Mouse (Mus musculus): ENCODE data around the gene Nphs1. TPM values are rescaled to one million over a fixed set of nuclear protein-coding genes. Genes with fewer than 3 reads are reported as not detected.

The Nphs1 gene
- polyA plus RNA-seq, 1 experiment from 2014 or later, result not detected

DNA sequence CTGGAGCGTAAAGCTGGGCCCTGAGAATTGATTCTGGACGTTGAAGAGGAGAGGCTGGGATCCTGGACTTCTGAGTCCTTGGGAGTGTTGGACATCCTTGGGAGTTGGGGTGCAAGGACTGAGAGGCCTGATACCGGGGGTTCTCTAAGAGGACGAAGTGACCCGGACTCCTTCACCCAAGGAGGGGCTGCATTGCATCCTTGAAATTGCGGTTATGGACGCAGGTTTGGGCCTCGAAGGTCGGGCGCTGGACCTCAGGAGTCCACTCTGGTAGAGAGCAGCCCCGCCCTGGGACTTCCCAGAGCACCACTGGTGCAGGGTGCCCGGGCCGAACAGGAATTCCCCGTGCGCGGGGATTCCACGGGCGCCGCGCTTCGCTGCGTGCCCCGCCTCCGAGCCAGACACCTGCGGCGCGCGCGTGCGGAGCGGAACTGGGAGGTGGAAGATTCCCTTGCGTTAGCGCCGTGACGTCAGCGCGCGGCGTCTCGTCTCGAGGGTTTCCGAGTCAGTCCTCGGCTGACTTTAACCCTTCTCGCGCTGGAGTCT lies 36.2 kb upstream of the Nphs1 start:
- peaks cover 8% of the 10 kb centered on the region; the same call in 1 of the 2 replicates for H3K9me3 ChIP-seq
- WGBS, result under 1% methylated on average over 45 of the region's 45 CpGs
- peak overlapping the region; percentile 53 for H3K9ac ChIP-seq (replicated peaks)
- peaks cover 49% of the 10 kb centered on the region for H3K27me3 ChIP-seq
- no peak overlapping the region for H3K27ac ChIP-seq
- H3K36me3 ChIP-seq, result peaks cover 8% of the 10 kb centered on the region; the same call in 1 of the 2 replicates
- peak overlapping the region; percentile 90 for H3K4me2 ChIP-seq
- H3K4me3 ChIP-seq (replicated peaks), result peak overlapping the region; percentile 57
- H3K4me1 ChIP-seq (replicated peaks), result peaks cover 17% of the 10 kb centered on the region; the same call in 1 of the 2 replicates
- peak; percentile 35; the same call in 1 of the 2 replicates for ATAC-seq (ENCODE audit: insufficient number of reproducible peaks, insufficient read depth, low FRiP score, low TSS enrichment, low read depth)

DNA sequence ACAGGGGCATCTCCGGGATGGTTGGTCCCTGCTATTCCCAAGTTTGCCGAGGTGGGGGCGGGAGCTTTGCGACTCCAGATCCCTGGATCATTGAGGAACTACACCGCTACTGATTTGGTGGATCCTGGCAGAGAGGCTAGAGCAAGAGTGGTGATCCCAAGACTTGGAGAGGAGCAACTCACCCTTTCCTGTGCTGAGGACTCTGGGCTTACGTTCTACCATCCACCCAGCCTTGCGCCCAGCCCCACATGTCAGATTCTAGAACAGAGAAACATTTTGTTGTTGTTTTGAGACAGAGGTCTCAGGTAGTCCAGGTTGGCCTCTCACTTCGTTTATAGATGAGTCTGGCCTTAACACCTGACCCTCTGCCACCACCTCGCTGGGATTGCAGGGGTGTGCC lies 35.6 kb upstream of the Nphs1 start:
- peaks cover 17% of the 10 kb centered on the region; the same call in 1 of the 2 replicates for H3K4me1 ChIP-seq (replicated peaks)
- H3K27ac ChIP-seq, result 0 out of 2 replicates have a peak overlapping the region, but pooled peaks have one; percentile 23
- H3K36me3 ChIP-seq, result peaks cover 8% of the 10 kb centered on the region; the same call in 1 of the 2 replicates
- peak overlapping the region; percentile 90 for H3K4me2 ChIP-seq
- 16% methylated on average over 9 of the region's 9 CpGs for WGBS
- peaks cover 49% of the 10 kb centered on the region for H3K27me3 ChIP-seq
- H3K9me3 ChIP-seq, result peaks cover 8% of the 10 kb centered on the region; the same call in 1 of the 2 replicates
- peak overlapping the region; percentile 57 for H3K4me3 ChIP-seq (replicated peaks)
- H3K9ac ChIP-seq (replicated peaks), result peak overlapping the region; percentile 53
- ATAC-seq (ENCODE audit: insufficient number of reproducible peaks, insufficient read depth, low FRiP score, low TSS enrichment, low read depth), result no peak

DNA sequence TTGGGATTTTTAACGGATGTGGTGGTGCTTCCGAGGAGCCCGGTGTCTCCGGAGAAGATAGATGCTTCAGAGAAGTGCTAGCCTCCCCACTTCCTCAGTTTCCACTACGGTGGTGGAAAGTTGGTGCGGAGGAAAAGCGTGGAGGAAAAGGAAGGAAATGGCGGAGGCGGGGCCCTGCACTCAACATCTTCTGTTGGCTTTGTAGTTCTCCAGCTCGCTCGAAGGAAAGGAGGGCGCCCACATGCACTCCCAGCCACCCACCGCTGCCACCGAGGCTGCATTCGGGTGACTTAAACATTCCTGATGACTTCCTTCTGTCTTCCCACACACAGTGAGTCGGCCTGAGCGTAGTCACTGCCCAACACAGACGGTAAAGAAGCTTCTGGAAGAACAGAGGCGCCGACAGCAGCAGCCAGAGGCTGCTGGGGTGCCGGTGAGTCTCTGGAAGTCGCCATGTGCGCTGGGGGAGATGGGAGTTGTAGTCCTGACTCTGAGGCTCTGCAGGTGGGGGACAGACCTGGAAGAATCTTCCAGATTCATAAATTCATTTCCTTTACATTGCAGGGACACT lies 35.0 kb upstream of the Nphs1 start:
- H3K36me3 ChIP-seq, result peaks cover 8% of the 10 kb centered on the region; the same call in 1 of the 2 replicates
- H3K27ac ChIP-seq, result no peak overlapping the region
- no peak for ATAC-seq (ENCODE audit: insufficient number of reproducible peaks, insufficient read depth, low FRiP score, low TSS enrichment, low read depth)
- H3K27me3 ChIP-seq, result peaks cover 49% of the 10 kb centered on the region
- peak overlapping the region; percentile 53 for H3K9ac ChIP-seq (replicated peaks)
- H3K4me1 ChIP-seq (replicated peaks), result peaks cover 17% of the 10 kb centered on the region; the same call in 1 of the 2 replicates
- H3K4me3 ChIP-seq (replicated peaks), result peak overlapping the region; percentile 57
- H3K9me3 ChIP-seq, result peaks cover 8% of the 10 kb centered on the region; the same call in 1 of the 2 replicates
- WGBS, result 47% methylated on average over 23 of the region's 23 CpGs
- H3K4me2 ChIP-seq, result peak overlapping the region; percentile 90

DNA sequence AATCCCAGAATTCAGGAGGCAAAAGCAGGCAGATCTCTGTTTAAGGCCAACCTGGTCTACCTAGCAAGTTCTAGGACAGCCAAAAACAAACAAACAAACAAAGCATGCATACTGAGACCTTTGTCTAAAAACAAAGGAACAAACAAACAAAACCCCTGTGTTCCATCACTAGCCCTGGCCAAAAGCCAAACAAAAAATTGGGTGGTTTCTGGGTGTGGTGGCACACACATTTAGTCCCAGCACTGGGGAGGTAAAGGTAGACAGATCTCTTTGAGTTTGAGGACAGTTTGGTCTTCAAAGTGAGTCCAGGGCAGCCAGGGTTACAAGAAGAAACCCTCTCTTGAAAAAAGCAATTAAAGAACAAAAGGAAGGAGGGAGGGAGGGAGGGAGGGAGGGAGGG lies 28.8 kb upstream of the Nphs1 start:
- peaks cover 8% of the 10 kb centered on the region; the same call in 1 of the 2 replicates for H3K36me3 ChIP-seq
- H3K4me1 ChIP-seq (replicated peaks), result no peaks in the 10 kb centered on the region; the same call in 1 of the 2 replicates
- H3K4me3 ChIP-seq (replicated peaks), result no peak overlapping the region
- peaks cover 5% of the 10 kb centered on the region for H3K27me3 ChIP-seq
- no peak overlapping the region for H3K9ac ChIP-seq (replicated peaks)
- no peak overlapping the region for H3K27ac ChIP-seq
- H3K4me2 ChIP-seq, result no peak overlapping the region
- ATAC-seq (ENCODE audit: insufficient number of reproducible peaks, insufficient read depth, low FRiP score, low TSS enrichment, low read depth), result no peak
- H3K9me3 ChIP-seq, result no peaks in the 10 kb centered on the region

DNA sequence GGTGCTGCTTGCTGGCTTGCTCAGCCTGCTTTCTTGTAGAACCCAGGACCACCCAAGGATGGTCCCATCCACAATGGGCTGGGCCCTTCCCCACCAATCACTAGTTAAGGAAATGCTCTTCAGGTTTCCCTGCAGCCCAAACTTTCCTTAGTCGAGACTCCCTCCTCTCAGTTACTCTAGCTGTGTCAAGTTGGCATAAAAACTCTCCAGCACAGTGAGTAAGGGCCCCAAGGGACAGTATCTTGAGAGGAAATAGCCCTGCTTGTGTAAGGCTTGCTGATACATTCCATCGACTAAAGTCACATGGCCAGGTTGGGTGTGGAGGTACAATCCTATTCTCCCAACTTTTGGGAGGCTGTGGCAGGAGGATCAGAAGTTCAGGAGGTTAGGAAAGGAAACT lies 27.9 kb upstream of the Nphs1 start:
- H3K9me3 ChIP-seq, result no peaks in the 10 kb centered on the region
- WGBS, result 54% methylated on average over 2 of the region's 2 CpGs
- ATAC-seq (ENCODE audit: insufficient number of reproducible peaks, insufficient read depth, low FRiP score, low TSS enrichment, low read depth), result no peak

DNA sequence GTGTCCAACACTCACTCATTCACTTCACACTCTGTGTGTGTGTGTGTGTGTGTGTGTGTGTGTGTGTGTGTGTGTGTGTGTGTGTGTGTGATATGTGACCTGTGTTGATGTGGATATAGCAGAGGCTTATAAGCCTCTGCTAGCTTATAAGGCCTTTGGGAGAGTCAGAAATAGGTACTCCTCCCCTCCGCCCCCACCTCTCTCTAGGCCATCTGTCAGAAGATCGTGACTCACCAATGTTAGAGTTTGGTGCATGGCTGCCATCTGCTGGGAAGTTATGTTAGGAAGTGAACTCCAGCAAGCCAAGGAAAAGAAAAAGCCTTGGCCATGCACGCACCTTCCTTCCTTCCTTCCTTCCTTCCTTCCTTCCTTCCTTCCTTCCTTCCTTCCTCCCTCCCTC lies 26.3 kb upstream of the Nphs1 start:
- no peak for ATAC-seq (ENCODE audit: insufficient number of reproducible peaks, insufficient read depth, low FRiP score, low TSS enrichment, low read depth)
- H3K4me3 ChIP-seq (replicated peaks), result no peak overlapping the region
- peaks cover 18% of the 10 kb centered on the region for H3K27me3 ChIP-seq
- WGBS, result 16% methylated on average over 3 of the region's 3 CpGs
- no peaks in the 10 kb centered on the region; the same call in 1 of the 2 replicates for H3K4me1 ChIP-seq (replicated peaks)
- H3K4me2 ChIP-seq, result no peak overlapping the region
- peaks cover 18% of the 10 kb centered on the region; the same call in 1 of the 2 replicates for H3K36me3 ChIP-seq
- no peak overlapping the region for H3K9ac ChIP-seq (replicated peaks)
- H3K9me3 ChIP-seq, result no peaks in the 10 kb centered on the region
- no peak overlapping the region for H3K27ac ChIP-seq

More for the DNA sequence above, 27.9 kb upstream of the Nphs1 start:
- H3K4me3 ChIP-seq (replicated peaks), result no peak overlapping the region
- no peaks in the 10 kb centered on the region; the same call in 1 of the 2 replicates for H3K4me1 ChIP-seq (replicated peaks)
- H3K4me2 ChIP-seq, result no peak overlapping the region
- peaks cover 13% of the 10 kb centered on the region; the same call in 1 of the 2 replicates for H3K36me3 ChIP-seq
- no peak overlapping the region for H3K9ac ChIP-seq (replicated peaks)
- no peak overlapping the region for H3K27ac ChIP-seq
- peaks cover 4% of the 10 kb centered on the region for H3K27me3 ChIP-seq

DNA sequence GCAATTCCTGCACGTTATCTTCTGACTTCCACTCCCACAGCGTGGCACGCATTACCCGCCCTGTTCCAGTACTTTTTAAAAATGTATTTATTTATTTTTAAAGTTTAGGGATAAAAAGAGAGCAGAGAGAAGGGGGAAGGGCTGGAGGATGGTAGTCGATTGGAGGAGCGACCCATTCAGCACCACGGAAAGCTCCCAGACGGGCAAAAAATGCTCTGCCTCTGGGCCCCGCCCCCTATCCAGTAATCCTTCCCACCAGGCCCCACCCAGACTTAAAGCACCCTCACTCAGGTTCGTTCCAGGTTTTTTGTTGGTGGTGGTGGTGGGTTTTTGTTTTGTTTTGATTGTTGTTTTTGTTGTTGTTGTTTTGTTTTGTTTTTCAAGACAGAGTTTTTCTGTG lies 23.9 kb upstream of the Nphs1 start:
- H3K9ac ChIP-seq (replicated peaks), result no peak overlapping the region
- H3K36me3 ChIP-seq, result peaks cover 25% of the 10 kb centered on the region; the same call in 1 of the 2 replicates
- ATAC-seq (ENCODE audit: insufficient number of reproducible peaks, insufficient read depth, low FRiP score, low TSS enrichment, low read depth), result no peak
- no peak overlapping the region for H3K4me2 ChIP-seq
- no peak overlapping the region for H3K27ac ChIP-seq
- peaks cover 31% of the 10 kb centered on the region for H3K27me3 ChIP-seq
- 2% methylated on average over 10 of the region's 10 CpGs for WGBS
- no peak overlapping the region for H3K4me3 ChIP-seq (replicated peaks)
- H3K4me1 ChIP-seq (replicated peaks), result no peaks in the 10 kb centered on the region; the same call in 1 of the 2 replicates
- H3K9me3 ChIP-seq, result no peaks in the 10 kb centered on the region

DNA sequence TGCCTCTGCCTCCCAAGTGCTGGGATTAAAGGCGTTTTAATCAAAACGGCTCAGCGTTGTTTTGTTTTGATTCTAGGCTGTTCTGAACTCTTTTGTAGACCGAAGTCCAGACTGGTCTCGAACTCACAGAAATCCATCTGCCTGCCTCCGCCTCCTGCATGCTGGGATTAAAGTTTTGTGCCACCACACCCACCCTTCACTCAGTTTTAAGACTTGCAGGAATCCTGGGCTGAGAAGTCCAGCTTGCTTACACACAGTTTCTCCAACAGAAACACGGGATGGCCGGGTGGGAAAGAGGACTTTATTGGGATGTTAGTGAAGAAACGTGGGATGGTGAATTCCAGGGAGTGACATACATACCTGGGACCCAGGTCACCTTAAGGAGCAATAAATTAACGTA lies 23.4 kb upstream of the Nphs1 start:
- no peaks in the 10 kb centered on the region; the same call in 1 of the 2 replicates for H3K4me1 ChIP-seq (replicated peaks)
- no peaks in the 10 kb centered on the region for H3K9me3 ChIP-seq
- no peak overlapping the region for H3K4me3 ChIP-seq (replicated peaks)
- no peak overlapping the region for H3K27ac ChIP-seq
- H3K9ac ChIP-seq (replicated peaks), result no peak overlapping the region
- ATAC-seq (ENCODE audit: insufficient number of reproducible peaks, insufficient read depth, low FRiP score, low TSS enrichment, low read depth), result no peak
- no peak overlapping the region for H3K4me2 ChIP-seq
- H3K36me3 ChIP-seq, result peaks cover 27% of the 10 kb centered on the region; the same call in 1 of the 2 replicates
- WGBS, result 72% methylated on average over 10 of the region's 10 CpGs
- peaks cover 34% of the 10 kb centered on the region for H3K27me3 ChIP-seq

DNA sequence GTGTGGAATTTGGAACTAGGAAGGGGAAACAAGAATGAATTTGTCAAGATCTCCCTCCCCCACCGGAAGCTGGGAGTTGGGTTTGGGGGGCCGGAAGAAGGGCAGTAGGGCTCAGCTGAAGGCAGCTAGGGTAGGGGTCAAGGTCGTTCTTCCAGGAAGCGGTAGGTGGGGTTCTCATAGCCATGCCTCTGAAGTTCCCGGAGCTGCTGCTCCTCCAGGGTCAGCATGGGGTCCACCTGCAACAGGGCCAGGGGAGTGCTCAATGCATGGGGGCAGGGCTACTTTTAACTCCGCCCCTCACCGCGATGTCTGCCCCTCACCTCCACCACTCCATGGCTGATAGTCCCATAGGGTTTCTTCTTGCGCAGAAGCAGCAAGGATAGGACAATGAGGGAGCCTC lies 23.0 kb upstream of the Nphs1 start:
- peaks cover 38% of the 10 kb centered on the region for H3K27me3 ChIP-seq
- peaks cover 31% of the 10 kb centered on the region; the same call in 1 of the 2 replicates for H3K36me3 ChIP-seq
- H3K27ac ChIP-seq, result no peak overlapping the region
- H3K4me1 ChIP-seq (replicated peaks), result no peaks in the 10 kb centered on the region; the same call in 1 of the 2 replicates
- 34% methylated on average over 9 of the region's 9 CpGs for WGBS
- no peak overlapping the region for H3K4me2 ChIP-seq
- ATAC-seq (ENCODE audit: insufficient number of reproducible peaks, insufficient read depth, low FRiP score, low TSS enrichment, low read depth), result no peak
- no peak overlapping the region for H3K9ac ChIP-seq (replicated peaks)
- no peak overlapping the region for H3K4me3 ChIP-seq (replicated peaks)
- no peaks in the 10 kb centered on the region for H3K9me3 ChIP-seq

DNA sequence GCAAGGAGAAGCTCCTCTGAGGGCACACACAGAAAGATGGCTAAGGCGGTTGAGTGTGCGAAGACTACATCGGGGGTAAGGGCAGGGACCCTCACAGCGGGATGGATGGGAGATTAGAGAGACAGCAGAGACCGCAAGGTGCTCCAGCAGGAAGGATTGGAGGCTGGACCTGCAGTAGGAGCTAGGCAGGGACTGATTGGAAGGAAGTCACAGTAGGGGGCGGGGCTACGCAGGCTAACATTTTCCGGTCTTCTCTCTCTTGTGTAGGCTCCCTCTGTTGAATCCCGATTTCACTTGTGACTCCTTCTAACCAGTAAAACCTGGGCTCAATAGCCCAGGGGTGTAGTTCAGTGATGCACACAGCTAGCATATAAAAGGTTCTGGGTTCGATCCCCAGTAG lies 21.2 kb upstream of the Nphs1 start:
- ATAC-seq (ENCODE audit: insufficient number of reproducible peaks, insufficient read depth, low FRiP score, low TSS enrichment, low read depth), result no peak
- peaks cover 31% of the 10 kb centered on the region; the same call in 1 of the 2 replicates for H3K36me3 ChIP-seq
- no peak overlapping the region for H3K4me3 ChIP-seq (replicated peaks)
- H3K27me3 ChIP-seq, result peaks cover 47% of the 10 kb centered on the region
- no peaks in the 10 kb centered on the region for H3K9me3 ChIP-seq
- no peaks in the 10 kb centered on the region for H3K4me1 ChIP-seq (replicated peaks)
- no peak overlapping the region for H3K27ac ChIP-seq
- H3K4me2 ChIP-seq, result no peak overlapping the region
- WGBS, result 13% methylated on average over 10 of the region's 10 CpGs
- H3K9ac ChIP-seq (replicated peaks), result no peak overlapping the region

DNA sequence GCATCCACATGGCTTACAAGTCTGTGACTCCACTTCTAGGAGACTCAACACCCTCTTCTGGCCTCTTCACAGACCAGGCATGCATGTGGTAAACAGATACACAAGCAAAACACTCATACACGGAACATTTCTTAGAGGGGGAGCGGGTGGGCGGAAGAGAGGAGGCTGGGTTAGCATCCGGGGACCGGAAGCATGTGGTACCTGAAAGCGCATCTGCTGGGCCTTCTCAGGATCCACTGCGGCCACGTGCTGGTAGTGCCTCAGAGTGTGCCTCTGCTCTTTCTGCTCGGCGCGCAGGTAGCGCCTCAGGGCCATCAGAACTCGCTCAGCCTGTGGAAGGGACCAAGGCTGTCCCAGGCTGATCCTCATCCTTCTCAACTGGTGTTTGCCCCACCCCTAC lies 18.4 kb upstream of the Nphs1 start:
- Histone ChIP-seq H3K36me3 (peaks cover 41% of the 10 kb centered on the region), H3K4me3 (replicated peaks) (no peak overlapping the region), H3K27me3 (peaks cover 74% of the 10 kb centered on the region), H3K4me2 (no peak overlapping the region), H3K27ac (no peak overlapping the region), H3K9me3 (no peaks in the 10 kb centered on the region), H3K4me1 (replicated peaks) (peaks cover 8% of the 10 kb centered on the region), H3K9ac (replicated peaks) (no peak overlapping the region)
- no peak for ATAC-seq (ENCODE audit: insufficient number of reproducible peaks, insufficient read depth, low FRiP score, low TSS enrichment, low read depth)
- WGBS, result 64% methylated on average over 13 of the region's 13 CpGs
